Mouse (Mus musculus) mouse trophoblast stem cell (cell line): ENCODE measurements around the gene Tpst1.

Experiments
- in situ Hi-C, 2 experiments: fragments of 300-500 bp; cut with MseI, MboI; formaldehyde crosslinking; loops; 2 replicates in 1 of 2; 3 replicates in 1 of 2; pipeline ENCODE4 v1.15.1; 2025

Tpst1 gene

GRCm38 (mm10) chr5:130143101-130143500 lies 70.0 kb downstream of the Tpst1 start:
- in situ Hi-C loops = no loop called here

- in situ Hi-C loops = no loop called here
These were observed 70.8 kb downstream of the Tpst1 start for GRCm38 (mm10) chr5:130143977-130144333.

DNA sequence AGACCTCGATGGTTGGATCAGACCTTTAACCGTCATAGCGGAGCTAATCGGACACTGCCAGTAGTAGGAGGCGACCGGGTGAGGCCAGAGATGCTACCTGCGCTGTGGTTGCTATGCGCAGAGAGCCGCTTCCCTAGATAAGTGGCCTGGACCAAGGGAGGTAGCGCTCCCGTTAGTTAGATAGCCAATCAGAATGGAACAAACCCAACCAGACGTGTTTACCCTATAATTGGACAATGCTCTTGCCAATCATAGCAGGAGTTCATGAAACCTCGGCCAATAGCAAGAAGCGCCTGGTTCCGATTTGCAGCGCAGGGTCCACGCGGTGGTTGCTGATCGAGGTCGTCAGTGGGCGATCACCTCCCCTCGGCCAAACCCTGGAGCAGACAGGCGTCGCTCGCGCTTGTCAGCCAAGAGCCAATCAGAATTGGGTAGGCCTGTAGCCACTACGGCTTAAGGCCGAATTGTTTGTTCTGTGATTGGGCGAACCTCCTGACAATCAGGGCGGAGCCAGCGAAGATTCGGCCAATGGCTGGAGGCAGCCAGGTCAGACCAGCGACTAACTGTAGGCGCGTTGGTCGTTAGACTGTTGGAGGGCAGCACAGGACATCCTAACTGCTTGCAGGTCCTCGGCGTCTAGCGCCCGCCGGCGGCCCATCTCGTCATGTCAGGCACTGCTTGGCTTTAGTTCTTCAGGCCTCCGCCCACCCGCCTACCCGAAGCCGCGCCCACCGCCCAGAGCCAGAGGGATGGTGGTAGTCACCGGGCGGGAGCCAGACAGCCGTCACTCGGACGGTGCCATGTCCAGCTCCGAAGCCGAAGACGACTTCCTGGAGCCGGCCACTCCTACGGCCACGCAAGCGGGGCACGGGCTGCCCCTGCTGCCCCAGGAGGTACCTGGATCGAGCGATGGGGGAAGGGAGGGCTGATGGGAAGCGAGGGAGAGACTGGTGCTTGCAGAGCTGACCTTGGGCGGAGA lies 71.5 kb downstream of the Tpst1 start, which contains the start of gene Kctd7:
TSS of gene Kctd7 (plus strand) at position 528 of the 979 bp plus-strand sequence.
- in situ Hi-C loops = no loop called here

GRCm38 (mm10) chr5:130145961-130146360 lies 72.8 kb downstream of the Tpst1 start:
- in situ Hi-C loops = no loop called here

DNA sequence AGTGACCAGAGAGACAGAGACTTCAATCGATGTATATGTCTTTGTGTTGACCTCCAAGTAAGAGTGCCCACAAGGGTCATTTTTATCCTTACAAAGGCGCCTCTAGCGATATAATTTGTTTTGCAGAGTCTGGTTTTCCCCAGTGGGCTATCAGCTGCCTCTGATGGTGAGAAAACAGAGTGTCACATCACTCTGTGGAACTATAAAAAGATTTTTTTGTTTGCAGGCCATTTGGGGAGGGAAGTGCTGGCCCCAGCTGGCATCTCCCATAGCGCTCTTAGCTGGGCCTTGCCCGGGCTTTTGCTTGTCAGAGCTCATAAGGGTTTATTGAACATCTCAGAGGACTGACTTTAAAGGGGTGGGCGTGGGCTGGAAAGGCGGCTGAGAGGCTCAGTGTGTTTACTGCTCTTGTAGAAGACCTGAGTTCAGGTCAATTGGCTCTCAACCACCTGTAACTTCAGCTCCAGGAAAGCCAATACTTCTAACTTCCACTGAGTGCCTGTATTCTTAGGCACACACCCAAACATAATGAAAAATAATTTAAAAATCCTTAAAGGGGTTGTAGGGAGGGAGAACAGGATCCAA lies 76.7 kb downstream of the Tpst1 start:
- in situ Hi-C loops = no loop called here

DNA sequence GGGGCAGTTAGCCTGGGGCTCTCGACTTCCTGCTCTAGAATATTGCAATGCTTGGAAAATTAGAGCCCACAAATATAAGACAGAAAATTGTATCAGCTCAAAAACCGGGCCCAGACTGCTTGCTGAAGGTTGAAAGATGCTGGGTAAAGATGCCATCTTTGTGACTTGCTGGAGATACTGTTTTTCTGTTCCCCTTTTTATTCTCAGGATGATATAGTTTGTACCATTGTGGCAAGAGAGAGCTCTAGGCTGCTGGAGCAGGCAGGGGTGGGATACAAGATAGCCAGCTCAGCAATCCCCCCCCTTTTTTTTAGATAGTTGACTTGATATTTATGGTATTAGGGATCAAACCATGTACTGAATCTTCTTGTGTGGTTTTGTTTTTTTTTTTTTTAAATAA lies 81.2 kb downstream of the Tpst1 start:
- in situ Hi-C loops = no loop called here

- in situ Hi-C loops = no loop called here
These were observed 85.4 kb downstream of the Tpst1 start for GRCm38 (mm10) chr5:130158545-130158944.

GRCm38 (mm10) chr5:130159761-130160201 lies 86.7 kb downstream of the Tpst1 start:
- in situ Hi-C loops = no loop called here

DNA sequence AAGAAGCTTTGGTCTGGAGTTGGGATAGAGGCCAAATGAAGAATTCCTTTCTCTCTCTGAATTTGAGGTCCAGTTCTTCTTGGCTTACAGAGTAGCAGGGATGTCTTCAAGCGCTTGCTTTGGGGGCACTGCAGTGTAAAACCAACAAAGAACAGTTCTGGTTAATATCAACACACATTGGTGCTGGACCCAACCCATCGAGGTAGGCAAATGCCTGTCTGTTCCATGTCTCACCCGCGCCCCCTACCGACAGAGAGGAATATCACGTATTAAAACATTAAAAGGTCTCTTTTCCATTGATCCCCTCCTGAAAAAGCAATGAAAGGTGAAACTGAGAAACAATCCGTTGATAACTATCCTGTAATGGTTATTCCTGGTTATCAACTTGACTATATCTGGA lies 90.5 kb downstream of the Tpst1 start:
- in situ Hi-C loops = no loop called here

DNA sequence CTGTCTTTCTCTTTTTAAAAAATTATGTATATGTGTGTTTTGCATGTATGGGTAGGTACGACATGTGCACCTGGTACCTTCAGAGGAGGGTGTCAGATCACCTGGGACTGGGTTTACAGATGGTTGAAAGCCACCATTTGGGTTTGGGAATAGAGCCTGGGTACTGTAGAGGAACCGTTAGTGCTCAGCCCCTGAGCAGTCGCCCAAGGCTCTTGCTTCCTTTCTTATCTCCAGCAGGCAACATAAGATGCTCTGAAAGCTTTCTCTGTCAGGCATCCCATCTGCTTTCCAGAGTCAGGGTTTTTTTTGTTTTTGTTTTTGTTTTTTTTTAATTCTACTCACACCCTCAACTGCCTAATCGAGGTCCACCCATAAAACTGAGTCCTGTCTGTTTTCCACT lies 92.1 kb downstream of the Tpst1 start:
- in situ Hi-C loops = no loop called here

DNA sequence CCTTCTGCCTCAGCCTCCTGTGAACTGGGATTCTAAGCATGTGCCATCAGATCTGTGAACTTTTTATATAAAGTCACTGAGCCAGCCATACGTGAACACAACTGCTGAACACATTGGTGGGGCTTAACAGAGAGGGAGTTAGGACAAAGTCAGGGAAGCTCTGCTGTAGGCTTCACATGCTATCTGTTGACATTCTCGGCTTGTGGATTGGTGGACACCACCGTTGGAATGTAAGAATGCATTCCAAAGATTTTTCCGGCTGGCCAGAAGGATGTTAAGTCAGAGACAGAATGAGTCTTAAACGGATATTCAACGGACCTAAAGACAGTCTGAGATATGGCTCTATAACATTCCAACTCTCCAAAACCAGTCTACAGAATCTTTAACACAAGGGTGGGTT lies 96.0 kb downstream of the Tpst1 start:
- in situ Hi-C loops = no loop called here

GRCm38 (mm10) chr5:130170666-130171422 lies 97.7 kb downstream of the Tpst1 start:
- in situ Hi-C loops = no loop called here

- in situ Hi-C loops = no loop called here
These were observed 98.4 kb downstream of the Tpst1 start, which contains the start of gene Rabgef1 for GRCm38 (mm10) chr5:130171423-130171954. Gene Rabgef1, plus strand, starts transcription at chr5:130171798.

- in situ Hi-C loops = no loop called here
These were observed 99.0 kb downstream of the Tpst1 start for GRCm38 (mm10) chr5:130171956-130172601.

DNA sequence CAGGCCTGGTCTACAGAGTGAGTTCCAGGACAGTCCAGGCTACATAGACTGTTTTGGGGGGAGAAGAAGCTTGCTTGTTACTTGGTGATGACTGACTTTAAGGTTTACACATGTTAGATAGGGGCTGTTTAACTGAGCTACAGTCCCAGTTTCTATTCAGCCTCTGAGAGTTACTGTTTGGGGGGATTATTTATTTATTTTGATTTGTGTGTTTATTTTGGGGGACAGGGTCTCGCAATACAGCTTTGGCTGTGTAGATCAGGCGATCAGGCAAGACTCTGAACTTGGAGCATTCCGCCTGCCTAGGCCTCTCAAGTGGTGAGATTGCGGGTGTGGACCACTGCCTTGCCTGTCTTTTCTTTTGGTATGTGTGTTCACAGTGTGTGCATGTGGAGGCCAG lies 99.9 kb downstream of the Tpst1 start:
- in situ Hi-C loops = no loop called here

DNA sequence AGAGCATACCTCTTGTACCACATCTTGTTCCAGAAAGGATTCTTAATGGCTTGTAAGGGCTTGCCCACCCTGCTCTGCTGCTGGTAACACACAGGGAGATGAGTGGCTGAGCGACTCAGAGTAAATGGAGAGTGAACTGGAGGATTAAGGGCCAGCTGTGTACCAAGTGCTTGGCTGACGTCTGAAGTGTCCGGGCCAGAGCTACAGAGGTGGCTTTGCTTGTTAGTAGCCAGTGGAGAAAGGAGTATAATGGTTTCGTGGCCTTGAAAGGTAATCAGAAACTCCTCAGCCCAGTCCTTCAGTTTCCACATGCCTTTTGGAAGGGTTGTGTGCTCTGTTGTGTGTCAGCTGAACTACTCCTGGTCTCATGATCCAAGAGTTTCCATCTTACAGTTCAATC lies 104.7 kb downstream of the Tpst1 start:
- in situ Hi-C loops = no loop called here

GRCm38 (mm10) chr5:130180362-130180761 lies 107.2 kb downstream of the Tpst1 start:
- in situ Hi-C loops = no loop called here

DNA sequence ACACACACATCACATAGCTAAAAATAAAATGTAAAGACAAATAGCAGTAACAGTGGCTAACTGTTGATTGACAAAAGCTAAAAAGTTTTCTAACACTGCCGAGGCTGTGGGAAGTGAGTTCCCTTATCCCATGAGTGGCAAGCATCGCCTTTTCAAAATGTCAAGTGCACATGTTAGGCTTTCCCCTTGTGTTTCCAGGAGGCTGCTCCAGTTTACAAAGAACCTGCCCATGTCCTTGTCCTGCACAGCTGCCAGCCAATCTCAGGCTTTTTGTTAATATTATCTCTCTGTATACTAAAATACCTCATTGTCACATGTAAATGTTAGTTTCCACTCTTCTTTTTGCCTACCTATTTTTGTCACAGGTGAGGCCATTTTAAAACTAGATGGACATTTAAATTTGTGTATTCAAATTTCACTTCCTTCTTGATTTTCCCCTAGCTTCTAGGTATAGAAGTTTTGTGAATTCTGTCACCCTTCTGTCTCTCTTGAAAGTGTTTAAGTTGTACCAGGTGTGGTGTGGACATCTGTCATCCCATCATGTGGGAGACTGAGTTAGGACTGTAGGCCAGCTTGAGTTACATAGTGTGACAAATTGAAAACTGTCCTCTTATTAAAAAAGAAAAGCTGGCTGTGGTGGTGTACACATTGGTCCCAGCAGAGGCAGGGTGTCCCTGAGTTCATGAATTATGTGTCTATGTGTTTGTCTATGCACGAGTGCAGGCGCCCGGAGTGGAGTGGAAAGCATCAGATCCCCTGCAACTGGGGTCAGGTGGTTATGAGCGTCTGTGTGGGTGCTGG lies 108.8 kb downstream of the Tpst1 start:
- in situ Hi-C loops = no loop called here

DNA sequence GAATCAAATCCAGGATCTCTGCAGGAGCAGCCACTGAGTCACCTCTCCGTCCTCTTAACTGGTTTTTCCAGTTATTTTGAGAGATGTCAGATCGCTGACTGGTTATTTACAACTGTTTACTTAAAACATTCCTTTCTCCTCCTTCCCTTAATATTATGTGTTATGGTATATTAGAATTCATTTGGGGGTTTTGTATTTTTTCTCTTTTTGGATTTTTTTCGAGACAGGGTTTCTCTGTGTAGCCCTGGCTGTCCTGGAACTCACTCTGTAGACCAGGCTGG lies 109.4 kb downstream of the Tpst1 start:
- in situ Hi-C loops = no loop called here

GRCm38 (mm10) chr5:130184193-130184856 lies 111.2 kb downstream of the Tpst1 start:
- in situ Hi-C loops = no loop called here
